Mouse (Mus musculus) spleen, adult 12 weeks (tissue): Measurements from ENCODE around the gene Plau.

Experiments used
- DNase-seq: peaks from one replicate; pipeline ENCODE4 v3.0.0; 2022; ENCODE audit warnings: low spot score

Gene Plau

GRCm38 (mm10) chr14:20891941-20892402 lies 55.5 kb downstream of the Plau start:
- DNase-seq = no peak
